Mouse (Mus musculus) CD4-positive, CD25-positive, alpha-beta regulatory T cell, adult 2 months (primary cell): ENCODE measurements around the gene Npb.

Experiments
- DNase-seq: peaks from one replicate; pipeline ENCODE4 v3.0.0-alpha.2; 2012; ENCODE audit warnings: low read depth, low spot score

Gene Npb

DNA sequence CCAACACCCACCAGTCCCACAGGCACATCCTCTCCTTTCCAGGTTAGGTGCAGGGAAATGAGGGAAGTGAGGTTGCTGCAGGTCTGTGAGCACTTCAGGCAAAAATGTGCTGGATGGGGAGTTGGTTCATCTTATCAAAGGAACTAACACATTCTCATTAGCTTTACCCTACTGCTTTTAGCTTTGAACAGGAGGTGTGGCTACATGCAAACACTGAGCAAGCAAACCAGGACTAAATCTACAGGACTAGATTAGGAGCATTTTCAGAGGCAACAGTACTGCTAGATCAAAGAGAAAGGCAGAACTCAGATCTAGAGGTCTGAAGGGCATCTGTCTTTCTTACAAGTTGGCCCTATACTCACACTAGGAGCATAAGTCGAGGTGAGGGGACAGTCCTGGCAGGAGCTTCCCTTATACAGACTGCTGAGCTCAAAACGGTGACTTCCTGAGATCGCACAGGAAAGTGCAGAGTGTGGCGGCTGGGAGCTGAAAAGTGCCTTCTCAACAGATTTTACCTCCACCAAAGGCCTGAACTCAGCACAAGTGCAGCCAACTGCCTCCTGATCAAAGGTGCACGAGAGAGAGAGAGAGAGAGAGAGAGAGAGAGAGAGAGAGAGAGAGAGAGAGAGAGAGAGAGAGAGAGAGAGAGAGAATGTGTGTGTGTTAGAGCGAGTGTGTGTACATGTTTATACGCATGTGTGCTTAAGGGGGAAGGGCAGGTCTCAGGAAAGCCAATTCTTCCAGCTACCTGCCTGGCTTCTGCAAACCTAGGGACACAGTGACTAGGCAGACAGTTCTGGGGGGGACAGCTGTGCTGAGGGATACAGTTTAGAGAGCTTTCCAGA lies 22.8 kb downstream of the Npb start:
- peak; percentile 70 for DNase-seq

DNA sequence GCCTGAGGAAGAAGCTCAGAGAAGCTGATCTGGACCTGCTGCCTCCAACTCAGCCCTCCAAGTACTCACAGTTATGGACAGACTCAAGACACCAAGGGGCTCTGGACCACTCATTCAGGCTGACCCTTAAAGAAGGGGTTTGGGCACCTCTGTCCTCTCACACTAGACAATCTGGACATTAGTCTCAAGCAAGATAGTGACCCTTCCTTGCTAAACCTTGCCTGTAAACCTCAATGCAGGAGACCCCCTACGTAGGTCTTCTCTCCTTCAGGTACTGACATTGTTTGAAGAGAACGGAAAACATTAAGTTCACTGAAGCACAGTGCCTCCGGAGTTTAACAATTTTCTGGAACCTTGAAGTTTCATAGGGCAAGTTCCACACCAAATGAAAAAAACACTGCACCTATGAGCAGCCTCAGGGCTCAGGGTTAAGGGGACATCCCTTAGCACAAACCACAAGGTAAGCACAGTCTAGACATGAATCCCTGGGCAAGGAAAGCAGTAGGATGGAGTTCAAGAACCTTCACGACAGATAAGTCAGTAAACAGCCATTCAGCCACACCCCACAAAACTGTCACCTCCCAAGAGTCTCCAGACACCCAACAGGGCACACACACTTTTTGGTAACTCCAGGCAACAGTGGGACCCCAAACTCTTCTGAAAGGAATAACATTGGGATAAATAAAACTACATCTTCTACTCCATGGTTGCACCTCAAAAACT lies 23.6 kb downstream of the Npb start:
- peak; percentile 46 for DNase-seq

DNA sequence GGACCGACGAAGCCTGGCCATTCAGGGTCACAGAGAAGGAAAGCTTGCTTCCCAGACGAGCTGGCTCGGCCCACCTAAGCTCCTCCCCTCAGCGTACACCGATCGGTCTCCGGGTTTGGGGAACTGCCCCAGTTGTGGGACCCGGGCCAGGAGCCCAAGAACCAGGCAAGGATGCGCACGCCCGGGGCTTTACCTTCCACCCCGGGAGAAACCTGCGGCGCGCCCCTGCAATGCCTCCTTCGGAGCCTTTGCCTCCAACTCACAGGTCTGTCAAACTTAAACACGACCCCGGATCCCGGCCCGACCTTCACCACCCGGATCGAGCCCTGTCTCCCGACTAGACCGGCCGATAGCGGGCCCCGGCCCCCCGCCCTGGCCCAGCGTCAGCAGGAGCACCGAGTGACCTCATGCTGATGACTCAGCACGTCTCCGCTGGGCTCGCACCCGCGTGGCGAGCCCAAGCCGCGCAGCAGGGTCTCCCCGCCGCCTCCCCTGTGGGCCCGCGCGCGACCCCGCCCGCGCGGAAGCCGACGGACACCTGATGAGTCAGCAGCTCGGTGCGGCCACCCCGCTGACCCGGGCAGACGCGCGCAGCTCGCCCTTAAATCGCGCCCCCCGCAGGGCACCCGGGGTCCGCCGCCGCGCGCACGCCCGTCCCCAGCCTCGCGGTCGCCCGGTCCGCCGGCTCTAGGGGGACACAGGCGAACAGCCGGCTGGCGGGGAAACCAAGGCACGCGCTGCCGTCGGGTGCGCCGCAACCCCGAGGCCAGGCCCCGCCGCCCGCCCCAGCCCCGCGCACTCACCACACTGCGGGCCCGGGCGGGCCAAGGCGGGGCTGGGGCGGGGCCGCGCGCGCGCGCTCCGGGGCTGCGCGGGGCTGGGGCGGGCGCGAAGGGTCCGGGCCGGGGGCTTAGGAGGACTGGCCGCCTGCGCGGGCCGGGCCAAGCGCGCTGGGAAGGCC lies 24.6 kb downstream of the Npb start:
- peak; percentile 71 for DNase-seq

DNA sequence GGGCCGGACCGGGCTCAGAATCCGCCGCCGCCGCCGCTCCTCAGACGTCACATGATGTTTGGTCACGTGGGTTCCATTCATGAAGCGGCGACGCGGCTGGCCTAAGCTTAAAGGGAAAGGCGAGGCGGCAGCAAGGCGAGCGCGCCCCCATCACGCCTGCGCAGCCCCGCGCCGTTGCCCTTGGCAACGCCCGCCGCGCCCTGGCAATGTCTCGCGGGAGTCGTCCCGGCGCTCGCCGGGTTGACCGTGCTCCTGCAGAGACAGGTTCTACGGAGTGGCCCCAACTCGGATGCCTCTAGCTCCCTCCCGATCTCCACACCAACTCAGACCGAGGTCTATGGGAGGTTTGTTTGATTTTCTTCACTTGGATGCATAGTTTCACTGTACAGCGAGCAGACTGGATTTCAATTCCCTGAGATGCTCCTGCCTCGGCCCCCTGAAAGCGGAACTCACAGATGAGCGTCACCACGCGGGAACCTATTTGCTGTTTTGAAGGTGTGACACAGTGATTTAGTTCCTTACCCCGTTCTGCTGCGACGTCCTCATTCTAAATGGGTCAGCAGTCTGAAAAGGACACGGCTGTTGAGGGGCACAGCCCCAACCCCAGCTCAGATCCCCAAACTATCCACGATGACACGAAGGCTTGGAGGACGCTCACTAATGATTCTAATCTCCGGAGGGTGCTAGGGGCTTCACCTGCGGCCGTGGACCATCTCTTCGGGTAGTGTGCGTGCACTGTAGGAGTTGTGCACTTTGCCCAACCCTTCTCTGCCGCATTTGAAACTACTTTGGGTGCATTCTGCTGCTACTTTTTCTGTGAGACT lies 25.5 kb downstream of the Npb start, which contains the start of gene Mafg:
Gene Mafg, minus strand, starts transcription at position 81 of the 824 bp plus-strand sequence.
- peak; percentile 95 for DNase-seq

DNA sequence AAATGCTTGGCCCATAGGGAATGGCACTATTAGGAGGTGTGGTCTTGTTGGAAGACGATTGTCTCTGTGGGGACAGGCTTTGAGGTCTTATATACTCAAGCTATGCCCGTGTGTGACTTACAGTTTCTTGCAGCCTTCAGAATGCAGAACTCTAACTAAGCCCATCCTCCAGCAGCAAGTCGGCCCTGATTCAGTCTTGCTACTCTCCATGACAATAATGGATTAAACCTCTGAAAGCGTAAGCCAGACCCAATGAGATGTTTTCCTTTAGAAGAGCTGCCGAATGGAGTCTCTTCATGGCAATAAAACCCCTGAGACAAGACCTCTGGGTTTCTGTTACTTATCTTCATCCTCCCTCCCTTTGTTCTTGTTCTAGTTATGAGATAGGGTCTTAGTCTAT lies 26.5 kb downstream of the Npb start:
- no peak for DNase-seq

DNA sequence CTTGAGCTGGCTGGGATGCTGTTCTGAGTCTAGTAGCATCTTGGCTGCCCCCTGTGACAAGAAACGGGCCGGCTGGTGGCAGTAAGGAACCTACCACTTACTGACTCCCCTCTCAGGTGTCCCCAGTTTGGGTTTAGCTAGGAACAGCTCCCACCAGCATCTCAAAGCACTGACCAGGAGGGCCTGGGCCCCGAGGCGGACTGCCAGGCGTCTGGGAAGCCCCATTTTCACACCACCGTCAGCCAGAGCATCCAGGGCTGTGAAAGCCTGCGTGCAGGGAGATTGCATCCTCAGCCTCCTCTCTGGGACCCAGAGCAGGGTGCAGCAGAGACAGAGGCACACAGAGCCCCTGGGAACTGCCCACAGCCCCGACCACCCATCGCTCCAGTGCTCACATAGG lies 33.0 kb downstream of the Npb start:
- no peak for DNase-seq

DNA sequence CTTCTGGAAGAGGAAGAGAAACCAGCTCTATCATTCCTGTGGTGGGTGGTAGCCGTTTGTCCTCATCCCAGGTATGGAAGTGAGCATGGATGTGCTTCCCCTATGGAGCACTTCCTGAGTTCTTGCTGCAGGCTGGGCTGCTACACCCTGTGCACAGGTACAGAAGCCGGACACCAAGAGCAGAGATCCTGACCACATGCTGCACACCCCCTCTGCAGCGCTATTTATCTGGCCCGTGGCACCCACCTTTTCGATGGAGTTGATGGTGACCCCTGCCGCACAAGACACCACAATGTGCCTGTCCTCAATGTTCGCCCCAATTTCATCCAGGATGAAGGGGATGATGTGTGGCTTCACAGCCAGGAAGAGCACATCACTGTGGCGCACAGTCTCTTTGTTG lies 33.6 kb downstream of the Npb start:
- DNase-seq: no peak

DNA sequence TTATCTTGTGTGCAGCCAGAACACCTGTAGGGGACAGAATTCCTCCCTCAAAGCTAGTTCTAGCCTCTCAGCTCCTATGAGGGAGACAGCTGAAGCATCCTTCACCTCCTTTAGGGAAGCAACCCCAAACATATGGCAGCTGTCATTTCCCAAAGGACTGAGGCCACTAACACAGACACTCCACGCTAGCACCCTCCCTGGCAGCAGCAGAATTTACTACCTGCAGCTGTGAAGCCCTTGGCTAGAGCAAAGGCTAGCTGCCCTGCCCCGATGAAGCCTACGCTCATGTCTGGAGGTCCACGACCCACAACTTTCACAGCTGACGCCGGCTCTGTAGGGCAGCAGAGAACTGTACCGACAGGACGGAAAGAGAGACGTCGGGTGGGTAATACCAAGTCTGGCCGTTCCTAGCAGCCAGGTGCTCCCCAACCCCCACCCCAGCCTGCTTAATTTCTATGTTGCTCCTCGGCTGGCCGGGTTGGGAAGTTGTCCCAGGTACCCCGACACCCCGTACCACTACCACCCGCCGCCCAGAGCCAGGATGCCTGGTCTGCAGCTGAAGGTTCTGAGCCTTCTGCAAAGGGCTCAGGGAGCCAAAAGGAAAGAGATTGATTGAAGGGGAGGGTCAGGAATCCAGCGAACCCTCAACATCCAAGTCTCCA lies 34.8 kb downstream of the Npb start:
- DNase-seq: no peak

DNA sequence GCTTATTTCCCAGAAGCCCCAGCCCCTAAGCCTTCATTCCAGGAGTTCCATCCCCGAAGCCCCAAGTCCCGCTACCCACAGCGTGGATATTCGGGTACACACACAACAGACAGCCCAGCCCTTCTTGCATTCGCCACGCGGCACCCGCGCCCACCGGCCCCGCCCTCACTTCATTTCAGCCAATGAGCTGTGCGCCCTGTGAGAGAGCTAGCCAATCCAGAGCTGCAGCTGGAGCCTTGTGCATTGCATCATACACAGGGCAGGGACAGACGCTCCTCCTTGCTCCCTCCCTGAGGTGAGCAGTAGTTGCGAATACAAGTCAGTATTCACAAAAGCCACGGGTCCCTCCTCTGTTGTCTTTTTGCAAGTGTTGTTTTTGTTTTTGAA lies 35.3 kb downstream of the Npb start, which contains the start of gene Pycr1:
Gene Pycr1, minus strand, starts transcription at position 169 of the 387 bp plus-strand sequence.
- DNase-seq: peak; percentile 95

DNA sequence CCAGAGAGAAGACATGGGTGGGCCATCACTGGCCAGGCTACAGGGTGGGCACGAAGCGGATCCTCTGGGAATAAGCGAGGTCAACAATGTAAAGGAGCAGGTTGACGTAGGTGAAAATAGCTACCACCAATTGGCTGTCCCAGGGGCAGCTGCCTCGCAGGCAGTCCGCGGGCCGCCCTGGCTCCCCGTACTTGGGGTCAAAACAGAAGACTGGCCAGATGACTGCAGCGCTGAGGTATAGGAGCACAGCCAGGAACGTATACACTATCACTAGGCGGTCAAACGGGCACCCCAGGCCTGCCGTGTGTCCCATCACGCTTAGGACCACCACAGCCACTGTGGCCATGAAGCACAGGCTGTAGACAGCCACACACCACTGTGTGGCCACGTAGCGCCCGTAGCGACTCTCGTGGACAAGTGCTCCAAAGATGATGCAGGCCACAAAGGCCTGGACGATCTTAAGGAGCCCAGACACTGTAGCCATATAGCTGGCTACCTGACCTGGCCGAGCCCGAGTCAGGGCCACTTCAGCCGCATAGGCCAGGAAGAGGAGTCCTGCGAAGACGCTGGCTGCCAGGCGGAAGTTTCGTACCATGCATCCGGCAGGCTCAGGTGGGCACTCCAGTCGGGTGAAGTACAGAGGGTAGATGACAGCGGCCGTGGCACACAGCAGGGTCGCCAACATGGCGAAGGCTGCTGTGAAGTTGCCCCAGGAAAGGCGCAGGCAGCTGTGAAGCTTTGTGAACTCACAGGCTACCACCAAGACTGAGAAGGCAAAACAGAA lies 39.0 kb downstream of the Npb start:
- DNase-seq: no peak

DNA sequence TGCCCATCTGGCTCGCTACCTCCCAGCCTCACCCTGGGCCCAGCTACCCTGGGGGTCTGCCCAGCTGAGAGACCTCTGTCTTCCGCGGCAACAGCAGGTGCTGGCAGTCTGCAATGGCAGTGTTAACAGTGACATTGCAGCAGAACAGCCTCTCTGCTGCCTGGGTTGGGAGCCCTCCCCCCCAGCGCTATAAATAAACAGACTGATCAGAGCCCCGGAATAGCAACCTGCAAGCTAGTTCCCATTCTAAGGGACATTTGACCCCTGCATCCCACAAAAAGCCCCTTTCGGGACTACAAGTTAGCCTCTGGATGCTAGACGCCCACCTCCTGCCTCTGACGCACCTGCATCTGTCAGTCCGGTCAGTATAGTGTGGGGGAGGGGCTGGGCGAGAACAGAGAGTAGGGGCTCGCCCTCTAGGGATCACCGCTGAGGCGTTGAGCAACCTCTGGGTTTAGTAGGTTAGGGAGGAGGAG lies 39.8 kb downstream of the Npb start, which contains the start of gene Myadml2:
Gene Myadml2, minus strand, starts transcription at position 158 of the 476 bp plus-strand sequence.
- peak; percentile 20 for DNase-seq

DNA sequence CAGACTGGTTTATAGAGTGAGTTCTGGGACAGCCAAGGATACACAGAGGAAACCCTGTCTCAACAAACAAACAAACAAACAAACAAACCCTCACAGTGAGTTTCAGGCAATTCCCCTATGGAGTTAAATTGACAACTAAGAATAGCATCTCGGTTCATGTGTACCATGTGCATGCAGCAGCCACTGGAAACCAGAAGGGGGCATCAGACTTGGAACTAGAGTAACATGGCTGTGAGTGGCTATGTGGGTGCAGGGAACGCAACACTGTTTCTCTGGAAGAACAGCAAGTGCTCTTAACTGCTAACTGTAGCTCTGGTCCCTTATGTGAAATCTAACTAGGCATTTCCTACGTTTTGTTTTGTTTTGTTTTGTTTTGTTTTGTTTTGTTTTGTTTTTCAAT lies 43.6 kb downstream of the Npb start:
- no peak for DNase-seq

DNA sequence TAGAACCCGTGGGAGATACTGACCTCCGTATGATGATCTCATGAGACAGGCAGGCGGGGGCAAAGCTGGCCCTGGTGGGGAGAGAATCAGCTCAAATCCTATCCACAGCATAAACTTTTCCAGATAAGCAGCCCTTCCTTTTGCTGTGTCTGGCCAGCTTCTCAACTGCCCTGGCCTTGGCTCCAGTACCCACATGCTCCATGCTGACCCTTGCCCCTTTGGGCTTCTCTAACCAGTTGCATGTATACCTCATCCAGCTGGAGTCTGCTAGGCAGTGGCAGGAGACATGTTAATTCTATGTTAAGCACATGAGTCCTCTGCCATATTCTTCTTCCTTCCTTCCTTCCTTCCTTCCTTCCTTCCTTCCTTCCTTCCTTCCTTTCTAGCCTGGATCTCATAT lies 46.5 kb downstream of the Npb start:
- no peak for DNase-seq

DNA sequence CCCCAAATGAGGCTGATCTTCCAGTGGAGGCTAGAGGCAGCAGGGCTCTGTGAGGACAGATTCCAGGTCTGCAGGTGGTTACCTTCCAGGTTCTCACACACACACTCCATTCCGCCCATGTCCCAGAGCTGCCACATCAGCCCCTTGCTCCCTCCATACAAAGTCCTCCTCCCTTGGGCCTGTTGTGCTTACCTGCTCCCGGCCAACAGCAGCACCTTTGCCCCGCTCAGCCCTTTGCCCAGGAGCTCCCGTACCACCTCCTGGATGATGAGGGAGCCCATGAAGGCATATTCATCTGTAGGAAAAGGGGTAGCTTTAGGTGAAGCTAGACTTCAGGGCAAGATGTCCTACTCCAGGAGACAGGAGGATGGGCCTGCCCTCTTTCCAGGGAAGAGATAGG lies 49.0 kb downstream of the Npb start:
- DNase-seq: no peak
